Mouse (Mus musculus) heart, adult 18-20 months (tissue): Measurements from ENCODE around the gene Adgrl3. TPM values are rescaled to one million over a fixed set of nuclear protein-coding genes. Genes with fewer than 3 reads are reported as not detected.

ENCODE experiments used
- DNase-seq, 2 experiments: peaks; one replicate each; pipeline ENCODE4 v3.0.0; 2021 to 2022; ENCODE audit warnings: mixed read lengths in 1 of 2
- total RNA-seq, 2 experiments: library from RNA; stranded (reverse); gene quantifications; 2 replicates each; pipeline ENCODE4 v1.2.3; 2021

Gene Adgrl3
- total RNA-seq, 2 experiments from 2014 or later: 3.4 to 4.0 TPM

GRCm38 (mm10) chr5:81558965-81559364 lies 539.0 kb downstream of the Adgrl3 start:
- DNase-seq: no peak

GRCm38 (mm10) chr5:81564294-81564693 lies 544.4 kb downstream of the Adgrl3 start:
- DNase-seq: no peak

GRCm38 (mm10) chr5:81566577-81566976 lies 546.6 kb downstream of the Adgrl3 start:
- DNase-seq: no peak

- DNase-seq: peak; percentile 49 to 57
Observed at GRCm38 (mm10) chr5:81568743-81569142, 548.8 kb downstream of the Adgrl3 start.

- DNase-seq: no peak
Observed at GRCm38 (mm10) chr5:81582886-81583285, 562.9 kb downstream of the Adgrl3 start.

- no peak for DNase-seq
Observed at GRCm38 (mm10) chr5:81583425-81583824, 563.5 kb downstream of the Adgrl3 start.

- no peak for DNase-seq
Observed at GRCm38 (mm10) chr5:81584945-81585344, 565.0 kb downstream of the Adgrl3 start.

- DNase-seq: no peak
Observed at GRCm38 (mm10) chr5:81590005-81590694, 570.2 kb downstream of the Adgrl3 start.

- no peak for DNase-seq
Observed at GRCm38 (mm10) chr5:81591481-81591880, 571.5 kb downstream of the Adgrl3 start.

- DNase-seq: no peak
Observed at GRCm38 (mm10) chr5:81593396-81593995, 573.6 kb downstream of the Adgrl3 start.

- DNase-seq: no peak
Observed at GRCm38 (mm10) chr5:81598041-81598440, 578.1 kb downstream of the Adgrl3 start.

- no peak for DNase-seq
Observed at GRCm38 (mm10) chr5:81602889-81603288, 583.0 kb downstream of the Adgrl3 start.

- no peak for DNase-seq
Observed at GRCm38 (mm10) chr5:81605646-81606045, 585.7 kb downstream of the Adgrl3 start.

- no peak for DNase-seq
Observed at GRCm38 (mm10) chr5:81610223-81610622, 590.3 kb downstream of the Adgrl3 start.

- DNase-seq: no peak
Observed at GRCm38 (mm10) chr5:81614674-81615073, 594.7 kb downstream of the Adgrl3 start.

GRCm38 (mm10) chr5:81621106-81621505 lies 601.2 kb downstream of the Adgrl3 start:
- DNase-seq: no peak

GRCm38 (mm10) chr5:81621715-81622114 lies 601.8 kb downstream of the Adgrl3 start:
- no peak for DNase-seq

GRCm38 (mm10) chr5:81623846-81624245 lies 603.9 kb downstream of the Adgrl3 start:
- no peak for DNase-seq

- no peak for DNase-seq
Observed at GRCm38 (mm10) chr5:81636169-81636568, 616.2 kb downstream of the Adgrl3 start.

GRCm38 (mm10) chr5:81638422-81638821 lies 618.5 kb downstream of the Adgrl3 start:
- no peak for DNase-seq

- DNase-seq: peak; percentile 9 to 36
Observed at GRCm38 (mm10) chr5:81640118-81640517, 620.2 kb downstream of the Adgrl3 start.

- DNase-seq: no peak
Observed at GRCm38 (mm10) chr5:81645557-81645956, 625.6 kb downstream of the Adgrl3 start.

- DNase-seq: no peak
Observed at GRCm38 (mm10) chr5:81653941-81654340, 634.0 kb downstream of the Adgrl3 start.
